Comparison of ENCODE assay signal across 20 mouse cellular contexts in the genomic region with DNA sequence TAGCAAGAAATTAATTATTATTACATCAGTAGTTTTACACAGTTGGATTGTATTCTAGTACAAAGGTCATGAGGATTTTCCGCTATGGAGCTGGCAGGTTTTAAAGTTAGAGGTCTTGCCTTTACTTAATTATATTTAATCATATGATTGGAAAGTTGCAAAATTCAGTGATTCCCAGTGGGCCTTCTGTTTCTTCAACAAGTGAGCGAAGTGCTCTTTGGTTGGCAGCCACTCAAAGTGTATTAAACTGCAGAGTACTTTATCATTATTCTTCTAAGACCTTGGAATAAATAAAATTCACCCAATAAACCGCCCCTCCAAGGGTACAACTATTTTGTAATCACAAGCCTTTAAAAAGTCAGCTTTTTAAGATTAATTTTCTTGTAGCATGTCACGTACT.
DNase-seq lines count a peak whose midpoint lies in the region; ATAC-seq and TF ChIP-seq lines count a peak whose summit lies in the region.
"Had no signal": no experiment of that assay in that cellular context is flagged by ENCODE, and none has a peak within 500 bp of the region (broad histone marks: within the 10 kb centered on the region; RNA-seq: fewer than 3 reads in every experiment).

No protein-coding gene starts in this region.

- intact Hi-C loops in heart, postnatal 36 days (cut with DNase I): no loop called here

- DNase-seq in adrenal gland, postnatal 10 days: peak; percentile 50
- DNase-seq in adrenal gland, postnatal 25 days: no peak
- DNase-seq in heart, adult 18-20 months: peak; percentile 51 to 62
- DNase-seq in heart, postnatal 36 days: no peak
- DNase-seq in layer of hippocampus, adult 2 months (ENCODE audit: low spot score in 2 of 2): no peak
- no peak for DNase-seq in layer of hippocampus, postnatal 10 days (ENCODE audit: low spot score in 2 of 2)
- peak; percentile 12 for DNase-seq in NIH3T3 (ENCODE audit: low read depth)
- DNase-seq: cerebellum, adult 9-10 months; gastrocnemius, postnatal 14 days; heart, postnatal 4 days; left cerebral cortex, postnatal 4 days; lung, adult 18-20 months; thymus, postnatal 25 days had no signal

- no peak overlapping the region for H3K4me3 ChIP-seq in layer of hippocampus, adult 2 months
- H3K4me3 ChIP-seq: forebrain, embryonic 15.5 days; limb, embryonic 15.5 days; midbrain, embryonic 15.5 days; neural tube, embryonic 12.5 days had no signal

- no peak for ATAC-seq in granulocyte monocyte progenitor cell, adult 5-6 weeks (replicated peaks; ENCODE audit: poor library complexity, severe bottlenecking)
- ATAC-seq: forebrain, embryonic 15.5 days; inflammation-experienced regulatory T-cells, adult 6 months; midbrain, embryonic 15.5 days had no signal

- 0 out of 2 replicates have a peak overlapping the region, but pooled peaks have one; percentile 20 for H3K27ac ChIP-seq in layer of hippocampus, adult 2 months
- H3K27ac ChIP-seq: forebrain, embryonic 15.5 days; hindbrain, embryonic 14.5 days; limb, embryonic 15.5 days; midbrain, embryonic 15.5 days; neural tube, embryonic 12.5 days had no signal

- no peak for TF ChIP-seq CTCF in layer of hippocampus, adult 2 months (conservative IDR thresholded peaks at IDR 0.05)

Comparison
In these comparisons a context has a peak if more than half of its experiments do, and no peak if none do; other contexts are left out.
1. DNase-seq: peak in adrenal gland, postnatal 10 days (single experiment), heart, adult 18-20 months (2 of 2) and NIH3T3 (single experiment); none in adrenal gland, postnatal 25 days (single experiment), heart, postnatal 36 days (0 of 2), layer of hippocampus, adult 2 months (0 of 2) and layer of hippocampus, postnatal 10 days (0 of 2).